Mouse (Mus musculus) brown adipose tissue, adult 24 weeks (tissue): Measurements from ENCODE around the gene Tmem265. TPM values are rescaled to one million over a fixed set of nuclear protein-coding genes. Genes with fewer than 3 reads are reported as not detected.

Experiments used
- H3K27ac ChIP-seq: fragments of 200-500 bp; replicated peaks from 2 replicates; pipeline ENCODE4 v1.5.1; 2012; ENCODE audit warnings: low read depth, mild to moderate bottlenecking, low read length
- H3K4me1 ChIP-seq: fragments of 200-500 bp; 2 replicates; pipeline ENCODE4 v1.6.1; 2012; ENCODE audit warnings: low read length, mixed read lengths; ENCODE audit not compliant: control insufficient read depth, insufficient read depth, insufficient read length
- H3K4me3 ChIP-seq: fragments of 200-500 bp; 2 replicates; pipeline ENCODE4 v1.5.1; 2012; ENCODE audit warnings: low read depth, mild to moderate bottlenecking, low read length, moderate library complexity; ENCODE audit not compliant: insufficient read depth
- polyA plus RNA-seq: library from polyadenylated mRNA; stranded (reverse); fragments of >200 nt; gene quantifications from 2 replicates; pipeline ENCODE4 v1.2.4, GENCODE M21; 2012; ENCODE audit not compliant: missing spikeins, insufficient read depth, insufficient read length

Tmem265 gene
- polyA plus RNA-seq, 1 experiment = not detected

DNA sequence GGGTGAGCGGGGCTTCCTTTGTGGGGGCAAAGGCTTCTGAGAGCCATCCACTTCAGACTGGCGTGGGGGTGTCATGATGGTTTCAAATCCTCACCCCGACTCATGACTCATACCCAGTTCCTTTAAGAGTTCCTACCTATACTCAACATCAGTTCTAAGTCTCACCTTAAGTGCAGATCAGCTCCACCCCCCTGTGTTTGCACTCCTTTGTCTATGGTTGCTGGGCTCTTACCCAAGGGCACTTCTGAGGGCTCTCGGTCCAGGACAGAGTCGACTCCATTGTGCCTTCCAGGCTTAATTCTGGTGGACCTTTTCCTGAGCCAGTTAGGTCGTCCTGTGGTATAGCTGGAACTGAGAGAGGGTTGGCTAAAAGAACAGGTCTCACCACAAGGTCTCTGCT is 46.0 kb downstream of the Tmem265 start:
- Histone ChIP-seq H3K4me3 (no peak overlapping the region), H3K27ac (no peak overlapping the region), H3K4me1 (no peaks in the 10 kb centered on the region)

DNA sequence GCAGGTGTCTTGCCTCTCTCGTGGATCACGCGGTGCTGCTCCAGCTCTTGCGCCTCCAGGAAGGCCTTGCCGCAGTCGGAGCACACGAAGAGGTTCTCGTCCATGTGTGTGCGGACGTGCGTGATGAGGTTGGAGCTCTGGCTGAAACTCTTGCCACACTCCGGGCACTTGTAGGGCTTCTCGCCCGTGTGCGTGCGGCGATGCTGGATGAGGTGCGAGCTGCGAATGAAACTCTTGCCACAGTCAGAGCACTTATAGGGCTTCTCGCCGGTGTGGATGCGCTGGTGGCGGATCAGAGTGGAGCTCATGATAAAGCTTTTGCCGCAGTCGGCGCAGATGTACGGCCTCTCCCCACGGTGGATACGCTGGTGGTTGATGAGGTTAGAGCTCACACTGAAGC is 49.8 kb downstream of the Tmem265 start:
- H3K4me1 ChIP-seq = peaks cover 7% of the 10 kb centered on the region; the same call in 1 of the 2 replicates
- H3K27ac ChIP-seq = no peak overlapping the region
- no peak overlapping the region for H3K4me3 ChIP-seq

GRCm38 (mm10) chr7:127611561-127611960 is 50.4 kb downstream of the Tmem265 start:
- no peak overlapping the region for H3K27ac ChIP-seq
- H3K4me3 ChIP-seq = no peak overlapping the region
- peaks cover 7% of the 10 kb centered on the region; the same call in 1 of the 2 replicates for H3K4me1 ChIP-seq

GRCm38 (mm10) chr7:127613501-127613900 is 52.3 kb downstream of the Tmem265 start:
- H3K4me3 ChIP-seq = peak overlapping the region; percentile 95

GRCm38 (mm10) chr7:127614091-127614490 is 52.9 kb downstream of the Tmem265 start:
- peak overlapping the region; percentile 95 for H3K4me3 ChIP-seq
- H3K4me1 ChIP-seq = peaks cover 7% of the 10 kb centered on the region; the same call in 1 of the 2 replicates
- H3K27ac ChIP-seq = peak overlapping the region; percentile 41

More at GRCm38 (mm10) chr7:127613501-127613900, 52.3 kb downstream of the Tmem265 start:
- peaks cover 7% of the 10 kb centered on the region; the same call in 1 of the 2 replicates for H3K4me1 ChIP-seq
- 0 out of 2 replicates have a peak overlapping the region, but pooled peaks have one; percentile 6 for H3K27ac ChIP-seq

DNA sequence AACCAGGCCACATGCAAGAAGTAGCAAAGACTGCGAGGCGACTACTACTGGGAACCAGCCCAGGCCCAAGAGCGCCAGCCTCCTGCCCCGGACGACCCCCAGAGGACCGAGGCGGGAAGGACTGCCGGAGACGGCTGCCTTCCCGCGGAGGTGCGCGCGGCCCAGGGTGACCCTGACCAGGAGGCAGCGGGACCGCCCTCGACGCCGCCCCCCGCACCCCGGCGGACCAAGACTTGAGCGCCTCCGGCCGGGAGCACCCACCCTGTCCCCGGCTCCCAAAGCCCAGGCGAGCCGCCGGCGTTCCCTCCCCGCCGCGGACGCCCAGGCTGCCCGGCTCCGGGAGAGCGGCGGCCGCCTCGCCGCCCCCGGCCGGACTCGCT is 53.3 kb downstream of the Tmem265 start:
- Histone ChIP-seq H3K27ac (peak overlapping the region; percentile 41), H3K4me3 (peak overlapping the region; percentile 95), H3K4me1 (peaks cover 7% of the 10 kb centered on the region; the same call in 1 of the 2 replicates)

DNA sequence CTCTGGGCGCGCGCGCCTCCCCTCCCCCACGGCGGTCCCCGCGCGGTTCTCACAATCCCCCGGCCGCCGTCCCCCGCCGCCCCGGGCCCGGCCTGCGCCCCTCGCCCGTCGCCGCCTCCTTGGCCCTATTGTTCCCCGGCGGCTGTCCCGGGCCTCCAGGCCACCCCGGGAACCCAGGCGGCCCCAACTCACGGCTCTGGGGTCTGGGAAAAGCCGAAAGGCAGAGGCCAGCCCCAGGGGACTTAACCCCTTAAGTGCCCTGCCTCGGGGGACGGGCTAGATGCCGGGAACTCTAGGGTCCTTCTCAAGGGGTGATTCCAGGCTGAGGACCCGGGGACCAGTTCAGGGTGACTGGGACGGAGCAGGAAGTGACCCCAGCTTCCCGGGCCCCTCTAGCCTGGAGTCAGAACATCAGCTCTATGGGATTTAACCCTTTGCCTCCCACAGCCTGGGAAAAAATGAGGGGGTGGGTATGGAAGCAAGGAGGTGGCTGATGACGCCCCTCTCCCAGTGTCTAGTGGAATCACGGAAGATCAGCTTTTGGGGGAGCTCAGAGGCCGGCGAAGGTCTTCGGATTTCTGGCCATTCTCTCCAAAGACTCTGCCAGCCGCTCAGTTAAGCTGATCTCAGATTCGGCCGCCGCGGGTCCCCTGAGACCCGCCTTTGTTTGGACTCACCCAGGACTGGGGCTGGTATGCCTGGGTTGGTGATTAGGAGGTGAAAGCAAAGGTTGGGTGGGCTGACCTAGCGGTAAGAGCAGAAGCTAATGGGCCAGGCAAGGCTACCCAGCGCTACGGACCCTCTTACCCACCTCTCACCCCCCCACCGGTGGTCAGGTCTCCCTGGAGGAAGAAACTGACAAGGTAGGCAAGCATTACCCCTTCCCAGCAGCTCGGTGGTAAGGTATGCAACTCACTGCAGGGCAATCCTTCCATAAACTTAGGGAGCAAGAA is 54.0 kb downstream of the Tmem265 start, which contains the start of gene Zfp629:
TSS of gene Zfp629 (minus strand) at position 907 of the 953 bp plus-strand sequence.
- Histone ChIP-seq H3K27ac (peak within 1 kb of the TSS; percentile 73), H3K4me3 (peak within 1 kb of the TSS; percentile 95), H3K4me1 (peaks cover 7% of the 10 kb centered on the region; the same call in 1 of the 2 replicates)

- Histone ChIP-seq H3K4me3 (no peak overlapping the region; the same call in 1 of the 2 replicates), H3K4me1 (peaks cover 7% of the 10 kb centered on the region; the same call in 1 of the 2 replicates), H3K27ac (no peak overlapping the region)
Observed at GRCm38 (mm10) chr7:127616336-127616735, 55.1 kb downstream of the Tmem265 start.

Other genes with a start within 250 kb of the Tmem265 start
- gene Zfp768, start 215.8 kb upstream of the Tmem265 start, polyA plus RNA-seq = 26.6 and 27.5 TPM in 2 replicates
- 1.5 and 1.8 TPM in 2 replicates for gene Zfp747, start 185.3 kb upstream of the Tmem265 start, polyA plus RNA-seq
- gene 9130019O22Rik, start 174.2 kb upstream of the Tmem265 start, polyA plus RNA-seq = 1.0 and 1.4 TPM in 2 replicates
- 3.4 and 3.6 TPM in 2 replicates for gene E430018J23Rik, start 167.8 kb upstream of the Tmem265 start, polyA plus RNA-seq
- gene Zfp764, start 154.6 kb upstream of the Tmem265 start, polyA plus RNA-seq = 1.6 and 2.6 TPM in 2 replicates
- 4.1 and 6.6 TPM in 2 replicates for gene Zfp688, start 139.3 kb upstream of the Tmem265 start, polyA plus RNA-seq
- gene Zfp689, start 112.2 kb upstream of the Tmem265 start, polyA plus RNA-seq = 0.40 and 1.3 TPM in 2 replicates
- 26.0 and 27.1 TPM in 2 replicates for gene Prr14, start 101.8 kb upstream of the Tmem265 start, polyA plus RNA-seq
- 16.5 and 18.2 TPM in 2 replicates for gene Fbrs, start 82.2 kb upstream of the Tmem265 start, polyA plus RNA-seq
- 21.6 and 24.7 TPM in 2 replicates for gene Srcap, start 49.4 kb upstream of the Tmem265 start, polyA plus RNA-seq
- gene Gm42715, start 41.8 kb upstream of the Tmem265 start, polyA plus RNA-seq = 0.28 and 3.4 TPM in 2 replicates
- gene Phkg2, start 11.9 kb downstream of the Tmem265 start, polyA plus RNA-seq = 15.9 and 17.1 TPM in 2 replicates
- 4.5 and 6.0 TPM in 2 replicates for gene Ccdc189, start 27.2 kb downstream of the Tmem265 start, polyA plus RNA-seq
- gene Rnf40, start 27.4 kb downstream of the Tmem265 start, polyA plus RNA-seq = 14.7 and 19.4 TPM in 2 replicates
- gene Zfp629, start 54.4 kb downstream of the Tmem265 start, polyA plus RNA-seq = 6.6 and 7.5 TPM in 2 replicates
- gene Bcl7c, start 147.5 kb downstream of the Tmem265 start, polyA plus RNA-seq = 15.7 and 17.4 TPM in 2 replicates
- gene Ctf1, start 151.3 kb downstream of the Tmem265 start, polyA plus RNA-seq = 7.3 and 10.5 TPM in 2 replicates
- gene Ctf2, start 170.8 kb downstream of the Tmem265 start, polyA plus RNA-seq = not detected in 2 replicates
- gene Fbxl19, start 183.2 kb downstream of the Tmem265 start, polyA plus RNA-seq = 2.7 and 3.2 TPM in 2 replicates
- gene Orai3, start 208.4 kb downstream of the Tmem265 start, polyA plus RNA-seq = 16.8 and 23.1 TPM in 2 replicates
- 11.7 and 13.6 TPM in 2 replicates for gene Setd1a, start 215.3 kb downstream of the Tmem265 start, polyA plus RNA-seq
- 0.54 TPM in 1 of 2 replicates, not detected in the other for gene Gm49388, start 224.2 kb downstream of the Tmem265 start, polyA plus RNA-seq
- gene Hsd3b7, start 239.2 kb downstream of the Tmem265 start, polyA plus RNA-seq = 39.6 and 47.1 TPM in 2 replicates